Mouse (Mus musculus) midbrain, postnatal 0 days (tissue): ENCODE measurements around the gene Mymk. TPM values are rescaled to one million over a fixed set of nuclear protein-coding genes. Genes with fewer than 3 reads are reported as not detected.

Experiments
- ATAC-seq: fragments of 200-750 bp; cut with Nextera tagmentation; 2 replicates; pipeline ENCODE4 v1.8.0; 2017; ENCODE audit warnings: moderate number of reproducible peaks, mild to moderate bottlenecking, moderate TSS enrichment, moderate library complexity; ENCODE audit not compliant: low FRiP score
- DNase-seq: peaks from one replicate; pipeline ENCODE4 v3.0.0-alpha.2; 2015; ENCODE audit warnings: low spot score
- H3K27ac ChIP-seq: fragments of 300-500 bp; sonication (generic); 2 replicates; pipeline ENCODE4 v1.5.1; 2014; ENCODE audit warnings: low read depth, mild to moderate bottlenecking, low read length, mixed read lengths
- H3K27me3 ChIP-seq: fragments of 300-500 bp; sonication (generic); 2 replicates; pipeline ENCODE4 v1.6.1; 2014; ENCODE audit warnings: low read length, control low read depth, mixed read lengths; ENCODE audit not compliant: insufficient read depth
- H3K36me3 ChIP-seq: fragments of 300-500 bp; sonication (generic); 2 replicates; pipeline ENCODE4 v1.6.1; 2014; ENCODE audit warnings: low read length, control low read depth, mixed read lengths; ENCODE audit not compliant: insufficient read depth
- H3K4me1 ChIP-seq: fragments of 300-500 bp; sonication (generic); 2 replicates; pipeline ENCODE4 v1.6.1; 2014; ENCODE audit warnings: mild to moderate bottlenecking, control low read depth, antibody characterized with exemption, low read length, mixed read lengths; ENCODE audit not compliant: insufficient read depth
- H3K4me2 ChIP-seq: fragments of 300-500 bp; sonication (generic); 2 replicates; pipeline ENCODE4 v1.6.1; 2014; ENCODE audit warnings: low read depth, mild to moderate bottlenecking, low read length, mixed read lengths; ENCODE audit not compliant: poor library complexity, severe bottlenecking
- H3K4me3 ChIP-seq: fragments of 300-500 bp; sonication (generic); 2 replicates; pipeline ENCODE4 v1.5.1; 2014; ENCODE audit warnings: low read depth, mild to moderate bottlenecking, low read length, moderate library complexity
- H3K9ac ChIP-seq: fragments of 300-500 bp; sonication (generic); replicated peaks from 2 replicates; pipeline ENCODE4 v1.6.1; 2014; ENCODE audit warnings: mild to moderate bottlenecking, low read length, moderate library complexity, mixed read lengths; ENCODE audit not compliant: poor library complexity, severe bottlenecking
- H3K9me3 ChIP-seq: fragments of 300-500 bp; sonication (generic); 2 replicates; pipeline ENCODE4 v1.6.1; 2016; ENCODE audit warnings: low read length, control low read depth
- CTCF ChIP-seq: IDR thresholded peaks from 2 replicates; pipeline ENCODE4 v1.5.1; 2016; ENCODE audit warnings: antibody characterized with exemption, mild to moderate bottlenecking
- WGBS: fragments of 180-500 bp; shearing (Covaris S2); extraction: QIAGEN DNeasy Blood & Tissue Kit; methylation state at CpG from one replicate; pipeline ENCODE4 v1.1.7; 2014; 5-methylcytosine and 5-hydroxymethylcytosine counted together
- polyA plus RNA-seq: library from polyadenylated mRNA; unstranded; fragments of >200 nt; fragmentation: Nextera tagmentation; extraction: Ambion mirVana; gene quantifications from 2 replicates; pipeline ENCODE4 v1.2.1, GENCODE M21; 2015
- total RNA-seq: library from RNA; depleted of rRNA; stranded (reverse); fragments of >200 nt; gene quantifications from 2 replicates; pipeline ENCODE4 v1.2.3, GENCODE M21; 2014

Mymk gene
- total and polyA plus RNA-seq, 2 experiments from 2014 or later = 0.15 to 0.16 TPM

- ATAC-seq (no peak), DNase-seq (peak; percentile 46)
- H3K9ac ChIP-seq = no peak overlapping the region
- H3K27me3 ChIP-seq = no peaks in the 10 kb centered on the region
- H3K9me3 ChIP-seq = no peaks in the 10 kb centered on the region
- no peak for TF ChIP-seq CTCF
- no peak overlapping the region for H3K4me3 ChIP-seq
- no peak overlapping the region for H3K27ac ChIP-seq
- no peak overlapping the region for H3K4me2 ChIP-seq
- H3K4me1 ChIP-seq = no peaks in the 10 kb centered on the region; the same call in 1 of the 2 replicates
- H3K36me3 ChIP-seq = no peaks in the 10 kb centered on the region
- WGBS = 83% methylated on average over 5 of the region's 5 CpGs
These were observed 37.1 kb upstream of the Mymk start for GRCm38 (mm10) chr2:27109052-27109451.

GRCm38 (mm10) chr2:27108144-27108543 lies 36.2 kb upstream of the Mymk start:
- peak; percentile 49 for DNase-seq
- TF ChIP-seq CTCF = no peak

GRCm38 (mm10) chr2:27106816-27107215 lies 34.8 kb upstream of the Mymk start:
- TF ChIP-seq CTCF = no peak
- ATAC-seq (no peak), DNase-seq (no peak)
- H3K4me2 ChIP-seq = no peak overlapping the region
- H3K36me3 ChIP-seq = no peaks in the 10 kb centered on the region
- H3K9me3 ChIP-seq = no peaks in the 10 kb centered on the region
- H3K27ac ChIP-seq = no peak overlapping the region
- no peak overlapping the region for H3K4me3 ChIP-seq
- no peaks in the 10 kb centered on the region for H3K27me3 ChIP-seq
- WGBS = 73% methylated on average over 3 of the region's 3 CpGs
- no peak overlapping the region for H3K9ac ChIP-seq
- peaks cover 4% of the 10 kb centered on the region; the same call in 1 of the 2 replicates for H3K4me1 ChIP-seq

More at GRCm38 (mm10) chr2:27108144-27108543, 36.2 kb upstream of the Mymk start:
- Histone ChIP-seq H3K36me3 (no peaks in the 10 kb centered on the region), H3K9ac (no peak overlapping the region), H3K4me1 (peaks cover 4% of the 10 kb centered on the region; the same call in 1 of the 2 replicates), H3K4me3 (no peak overlapping the region), H3K27me3 (no peaks in the 10 kb centered on the region), H3K9me3 (no peaks in the 10 kb centered on the region), H3K4me2 (no peak overlapping the region), H3K27ac (no peak overlapping the region)
- no peak for ATAC-seq
- 46% methylated on average over 2 of the region's 2 CpGs for WGBS

- no peak for TF ChIP-seq CTCF
- no peaks in the 10 kb centered on the region for H3K27me3 ChIP-seq
- 43% methylated on average over 7 of the region's 7 CpGs for WGBS
- ATAC-seq = 0 out of 2 replicates have a peak, but pooled peaks have one; percentile 17
- no peaks in the 10 kb centered on the region for H3K9me3 ChIP-seq
- no peak overlapping the region for H3K4me2 ChIP-seq
- H3K9ac ChIP-seq = no peak overlapping the region
- no peak for DNase-seq
- H3K4me1 ChIP-seq = peaks cover 4% of the 10 kb centered on the region; the same call in 1 of the 2 replicates
- H3K4me3 ChIP-seq = no peak overlapping the region
- H3K36me3 ChIP-seq = no peaks in the 10 kb centered on the region
- no peak overlapping the region for H3K27ac ChIP-seq
These were observed 31.6 kb upstream of the Mymk start for GRCm38 (mm10) chr2:27103554-27103953.

- Histone ChIP-seq H3K4me1 (peaks cover 6% of the 10 kb centered on the region; the same call in 1 of the 2 replicates), H3K27me3 (no peaks in the 10 kb centered on the region), H3K4me2 (no peak overlapping the region), H3K27ac (no peak overlapping the region), H3K36me3 (no peaks in the 10 kb centered on the region), H3K9me3 (no peaks in the 10 kb centered on the region), H3K9ac (no peak overlapping the region), H3K4me3 (no peak overlapping the region)
- no peak for TF ChIP-seq CTCF
- ATAC-seq = no peak
- DNase-seq = peak; percentile 80
- 21% methylated on average over 6 of the region's 6 CpGs for WGBS
These were observed 25.8 kb upstream of the Mymk start for GRCm38 (mm10) chr2:27097776-27098175.

- Histone ChIP-seq H3K4me2 (no peak overlapping the region), H3K27ac (no peak overlapping the region; the same call in 1 of the 2 replicates), H3K27me3 (no peaks in the 10 kb centered on the region), H3K36me3 (no peaks in the 10 kb centered on the region), H3K9me3 (no peaks in the 10 kb centered on the region), H3K4me3 (no peak overlapping the region), H3K9ac (no peak overlapping the region), H3K4me1 (peaks cover 6% of the 10 kb centered on the region; the same call in 1 of the 2 replicates)
- ATAC-seq = 0 out of 2 replicates have a peak, but pooled peaks have one; percentile 31
- no peak for DNase-seq
- 60% methylated on average over 6 of the region's 6 CpGs for WGBS
- no peak for TF ChIP-seq CTCF
These were observed 25.3 kb upstream of the Mymk start for GRCm38 (mm10) chr2:27097241-27097656.
